Mouse (Mus musculus): Measurements from ENCODE around the gene Mbnl2.

Gene Mbnl2

DNA sequence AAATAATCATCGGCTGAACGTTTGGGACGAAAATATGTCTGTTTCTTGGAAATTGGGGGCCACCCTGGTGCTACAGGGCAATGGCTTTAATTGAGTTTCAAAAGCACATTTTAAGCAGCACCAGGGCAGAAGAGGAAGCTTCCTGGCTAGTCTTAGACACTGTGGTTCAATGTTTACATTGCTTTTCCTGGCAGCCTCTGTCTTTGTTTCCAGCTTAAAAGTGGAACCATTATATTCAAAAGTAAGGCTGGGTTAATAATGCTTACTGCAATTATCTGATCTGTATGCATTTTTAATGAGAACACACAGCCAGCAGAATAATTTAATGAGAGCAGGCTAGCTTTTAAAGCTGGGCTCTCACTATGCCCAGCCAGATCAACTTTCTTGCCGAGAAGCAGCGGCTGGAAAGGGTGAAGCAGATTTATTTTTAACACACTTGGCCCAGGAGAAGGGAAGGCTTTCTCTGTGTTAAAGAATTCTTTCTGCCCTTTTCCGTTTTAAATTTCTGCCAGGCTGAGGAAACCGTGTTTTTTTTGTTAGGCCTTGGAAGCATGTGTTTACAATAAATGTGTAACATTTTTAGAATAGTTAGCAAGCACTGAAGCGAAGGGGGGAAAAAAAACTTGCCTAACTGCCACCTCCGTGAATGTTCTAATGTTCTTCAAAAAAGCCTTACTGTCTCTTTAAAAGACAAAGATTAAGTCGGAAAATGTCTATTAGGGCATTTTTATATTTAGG, 1.0 kb downstream of the Mbnl2 start:
- no peak for DNase-seq

GRCm38 (mm10) chr14:120277081-120277656, 1.7 kb downstream of the Mbnl2 start:
- DNase-seq: peak; percentile 41

- no peak for DNase-seq
Observed at GRCm38 (mm10) chr14:120278290-120279244, 3.1 kb downstream of the Mbnl2 start.

DNA sequence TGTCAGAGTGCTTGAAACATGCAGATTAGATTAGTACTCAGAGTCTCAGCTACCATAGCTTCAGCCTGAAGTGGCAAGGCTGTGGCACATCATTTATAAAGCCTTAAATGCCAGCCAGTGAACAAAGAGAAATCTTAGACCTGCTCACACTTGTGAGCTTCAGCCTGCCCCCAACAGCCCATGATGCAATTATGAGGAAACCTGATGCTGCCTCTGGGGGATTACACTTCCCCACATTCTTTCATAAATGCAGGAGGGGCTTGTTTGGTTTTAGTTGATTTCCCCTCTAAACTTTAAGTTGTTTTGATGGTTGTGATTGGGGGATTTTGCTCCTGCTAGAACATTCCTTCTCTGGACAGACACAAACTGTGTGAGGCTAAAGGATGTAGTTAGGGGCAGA, 4.7 kb downstream of the Mbnl2 start:
- DNase-seq: no peak

- DNase-seq: no peak
Observed at GRCm38 (mm10) chr14:120283787-120284186, 8.3 kb downstream of the Mbnl2 start.

GRCm38 (mm10) chr14:120284504-120284903, 9.0 kb downstream of the Mbnl2 start:
- no peak for DNase-seq

- no peak for DNase-seq
Observed at GRCm38 (mm10) chr14:120287121-120287986, 11.9 kb downstream of the Mbnl2 start.

DNA sequence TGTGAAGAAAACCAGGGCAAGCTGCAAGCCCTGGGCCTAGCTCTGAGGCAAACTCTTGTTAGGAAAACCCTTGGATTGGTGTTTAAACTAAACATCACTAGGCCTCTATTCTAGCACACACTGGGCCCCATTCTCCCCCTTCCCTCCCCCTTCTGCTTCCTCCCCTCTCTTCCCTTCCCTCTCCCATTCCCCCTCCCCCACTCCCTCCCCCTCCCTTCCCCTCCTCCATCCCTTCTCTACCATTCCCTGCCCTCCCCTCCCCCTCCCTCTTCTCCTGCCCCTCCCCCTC, 12.5 kb downstream of the Mbnl2 start:
- no peak for DNase-seq

- DNase-seq: no peak
Observed at GRCm38 (mm10) chr14:120288378-120289002, 13.0 kb downstream of the Mbnl2 start.

GRCm38 (mm10) chr14:120289065-120289464, 13.6 kb downstream of the Mbnl2 start:
- DNase-seq: no peak

- no peak for DNase-seq
Observed at GRCm38 (mm10) chr14:120289528-120289927, 14.1 kb downstream of the Mbnl2 start.

- DNase-seq: no peak
Observed at GRCm38 (mm10) chr14:120291226-120291757, 15.8 kb downstream of the Mbnl2 start.

- no peak for DNase-seq
Observed at GRCm38 (mm10) chr14:120292133-120292532, 16.7 kb downstream of the Mbnl2 start.

- DNase-seq: no peak
Observed at GRCm38 (mm10) chr14:120292617-120293195, 17.2 kb downstream of the Mbnl2 start.

- no peak for DNase-seq
Observed at GRCm38 (mm10) chr14:120294480-120294879, 19.0 kb downstream of the Mbnl2 start.

DNA sequence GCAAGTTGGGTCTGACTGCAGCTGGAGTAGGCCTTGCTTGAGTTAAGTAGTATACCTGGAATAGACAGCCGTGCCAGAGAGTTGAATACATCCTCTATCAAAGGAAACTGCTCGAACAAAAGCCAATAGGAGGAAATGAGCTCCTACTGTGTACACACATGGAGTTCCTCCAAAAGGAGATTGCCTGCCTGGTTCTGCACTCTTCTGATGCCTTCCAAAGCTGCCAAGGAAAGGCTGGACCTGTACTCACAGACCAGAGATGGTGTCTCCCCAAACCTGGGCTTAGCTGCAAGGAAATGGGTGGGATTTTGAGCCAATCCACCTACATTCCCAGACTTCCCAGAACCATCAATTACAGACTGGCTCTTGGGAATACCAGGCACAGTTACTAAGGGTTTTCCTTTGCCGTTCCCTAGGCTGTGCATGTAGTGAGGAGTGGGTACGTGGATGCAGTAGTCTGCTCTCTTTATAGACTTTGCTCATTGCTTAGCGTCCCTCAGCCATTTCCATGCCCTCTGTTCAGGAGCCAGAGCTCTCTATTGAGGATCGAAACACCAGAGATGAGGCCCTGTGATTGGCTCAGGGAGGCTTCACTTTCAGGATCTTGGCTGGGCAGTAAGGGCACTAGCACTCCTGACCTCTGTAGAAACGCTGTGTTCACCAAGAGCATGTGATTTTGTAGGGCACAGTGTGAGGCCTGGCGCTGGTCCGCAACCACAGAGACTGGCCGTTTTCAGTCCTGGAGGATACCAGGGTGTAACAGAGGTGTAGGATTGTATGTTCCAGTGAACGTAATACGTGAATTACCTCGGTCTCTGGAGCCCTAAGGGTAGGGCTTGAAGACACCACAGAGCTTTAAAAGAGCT, 20.1 kb downstream of the Mbnl2 start:
- DNase-seq: no peak

- DNase-seq: no peak
Observed at GRCm38 (mm10) chr14:120296231-120297006, 20.9 kb downstream of the Mbnl2 start.

- DNase-seq: no peak
Observed at GRCm38 (mm10) chr14:120297137-120297749, 21.8 kb downstream of the Mbnl2 start.

DNA sequence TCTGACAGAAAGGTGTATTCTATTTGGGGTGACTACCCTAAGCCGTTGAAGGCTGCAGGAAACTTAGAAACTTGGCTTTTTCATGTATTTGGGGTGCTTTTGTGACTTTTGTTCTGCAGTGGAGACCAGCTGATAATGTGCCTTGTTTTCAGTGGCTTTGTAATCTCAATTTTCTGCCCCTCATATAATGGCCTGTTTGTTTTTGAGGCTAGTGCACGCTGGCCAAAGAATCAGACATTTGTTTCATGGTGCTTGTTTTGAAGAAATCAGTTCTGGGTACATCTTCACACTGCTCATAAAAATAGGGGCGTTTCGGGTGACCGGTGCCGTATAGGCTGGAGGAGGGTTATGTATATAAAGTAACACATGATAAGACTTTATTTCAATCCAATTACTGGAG, 22.4 kb downstream of the Mbnl2 start:
- DNase-seq: no peak
